In genomic region chrX:150588023-150588764, GRCm38 (mm10) we compare ENCODE assay signal across 8 mouse cellular contexts. TPM values are rescaled to one million over a fixed set of nuclear protein-coding genes. Genes with fewer than 3 reads are reported as not detected.
DNase-seq lines count a peak whose midpoint lies in the region; ATAC-seq lines count a peak whose summit lies in the region.

TSS of gene Pfkfb1 (plus strand) at chrX:150588229.

- peak; percentile 94 for ATAC-seq in hindbrain, embryonic 14.5 days (ENCODE audit: low FRiP score)

- peak; percentile 93 for DNase-seq in R1 (ENCODE audit: low read depth, low spot score)
- DNase-seq in cerebellum, postnatal 25 days, result peak; percentile 79 to 87
- peak; percentile 25 to 48 for DNase-seq in frontal cortex, postnatal 25 days (ENCODE audit: low spot score in 2 of 2)
- peak; percentile 79 for DNase-seq in hindbrain, embryonic 14.5 days (ENCODE audit: low spot score)
- DNase-seq in left cerebral cortex, adult 11 months (ENCODE audit: low spot score), result peak; percentile 26
- peak; percentile 84 to 87 for DNase-seq in lung, postnatal 4 days
- DNase-seq in retina, postnatal 7 days (ENCODE audit: low read depth, low spot score), result peak; percentile 46
- DNase-seq in urinary bladder, adult 2 months (ENCODE audit: low spot score), result peak; percentile 43

- H3K36me3 ChIP-seq in hindbrain, embryonic 14.5 days (replicated peaks; ENCODE audit: control insufficient read depth, insufficient read depth), result peaks cover 13% of the 10 kb centered on the region

- peak within 1 kb of the TSS; percentile 72 for H3K9ac ChIP-seq in hindbrain, embryonic 14.5 days

- peak within 1 kb of the TSS; percentile 54 for H3K4me3 ChIP-seq in hindbrain, embryonic 14.5 days (replicated peaks; ENCODE audit: low read length)

- peak within 1 kb of the TSS; percentile 62 for H3K4me2 ChIP-seq in hindbrain, embryonic 14.5 days (replicated peaks)

- 0 out of 2 replicates have a peak, but pooled peaks cover 5% of the 10 kb centered on the region for H3K4me1 ChIP-seq in hindbrain, embryonic 14.5 days (replicated peaks; ENCODE audit: control insufficient read depth, insufficient read depth, low read length)

- no peaks in the 10 kb centered on the region for H3K27me3 ChIP-seq in hindbrain, embryonic 14.5 days (ENCODE audit: control insufficient read depth, insufficient read depth, low read length)

- H3K9me3 ChIP-seq in hindbrain, embryonic 14.5 days (ENCODE audit: control insufficient read depth, low read length), result no peaks in the 10 kb centered on the region

- 13% methylated on average over 35 of the region's 35 CpGs for WGBS in hindbrain, embryonic 14.5 days

- peak within 1 kb of the TSS; percentile 75 for H3K27ac ChIP-seq in hindbrain, embryonic 14.5 days

RNA-seq across cellular contexts. Expression of gene Pfkfb1, which starts in this region (rescaled TPM):
- 4.4 and 5.2 TPM in 2 replicates for polyA plus RNA-seq in hindbrain, embryonic 14.5 days (2014; fragmentation: Nextera tagmentation; extraction: Ambion mirVana)
- polyA plus RNA-seq in urinary bladder, adult 2 months (2012; rRNA removed), result 4.6 and 6.8 TPM in 2 replicates

Comparison
In these comparisons a context has a peak if more than half of its experiments do, and no peak if none do; other contexts are left out.
1. Peak in every context shown above with its lines: DNase-seq, ATAC-seq, H3K4me3 ChIP-seq and H3K27ac ChIP-seq.
2. DNase-seq: peak in every context shown above with its lines; median percentile 93 in R1; 86 in lung, postnatal 4 days; 83 in cerebellum, postnatal 25 days; 79 in hindbrain, embryonic 14.5 days; 46 in retina, postnatal 7 days; 43 in urinary bladder, adult 2 months; 36 in frontal cortex, postnatal 25 days; 26 in left cerebral cortex, adult 11 months.